Mouse (Mus musculus): ENCODE data around the gene Gpr155. TPM values are rescaled to one million over a fixed set of nuclear protein-coding genes. Genes with fewer than 3 reads are reported as not detected.

Gene Gpr155
- polyA plus RNA-seq, 2 experiments: 4.1 to 9.0 TPM

GRCm38 (mm10) chr2:73343701-73344100 lies 42.7 kb downstream of the Gpr155 start:
- no peak for DNase-seq (ENCODE audit: low read depth in 3 of 3, low spot score in 3 of 3)
- no peaks in the 10 kb centered on the region for H3K36me3 ChIP-seq (replicated peaks; ENCODE audit: control insufficient read depth, insufficient read depth, low read depth)
- H3K4me2 ChIP-seq (ENCODE audit: low read depth): no peak overlapping the region
- H3K9me3 ChIP-seq (ENCODE audit: control insufficient read depth, low read length): no peaks in the 10 kb centered on the region
- TF ChIP-seq CTCF (IDR thresholded peaks at IDR 0.05; ENCODE audit: low read depth) (no peak), EP300 (IDR thresholded peaks at IDR 0.05; ENCODE audit: low read depth) (no peak)
- no peak overlapping the region for H3K4me3 ChIP-seq (ENCODE audit: insufficient read depth in 1 of 2, low read depth in 2 of 2, low read length in 2 of 2)
- ATAC-seq (ENCODE audit: insufficient read depth): no peak
- no peak overlapping the region for H3K9ac ChIP-seq (replicated peaks)
- H3K27ac ChIP-seq: no peak overlapping the region
- WGBS (ENCODE audit: insufficient replicate concordance): 90% methylated on average over 5 of the region's 5 CpGs
- H3K4me1 ChIP-seq (replicated peaks; ENCODE audit: control insufficient read depth in 2 of 2, insufficient read depth in 2 of 2, low read length in 1 of 2): no peaks in the 10 kb centered on the region
- H3K27me3 ChIP-seq (ENCODE audit: control insufficient read depth, insufficient read depth, low read length): no peaks in the 10 kb centered on the region

DNA sequence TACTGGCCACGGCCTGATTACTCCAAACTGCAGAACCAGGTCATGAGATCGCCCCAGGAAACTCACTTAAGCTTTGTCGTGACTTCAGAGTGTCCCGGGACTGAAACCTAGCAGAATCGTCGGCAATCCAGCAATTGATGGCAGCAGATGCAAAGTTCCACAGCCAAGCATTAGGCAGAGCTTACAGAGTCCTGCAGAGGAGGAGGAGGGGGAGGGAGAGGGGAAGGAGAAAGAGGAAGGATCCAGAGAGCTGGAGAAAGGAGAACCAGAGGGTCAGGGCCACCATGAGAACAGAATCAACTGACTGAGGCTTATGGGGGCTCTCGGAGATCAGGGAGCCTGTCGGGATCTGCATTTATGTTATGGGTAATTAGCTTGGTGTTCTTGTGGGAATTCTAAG lies 48.0 kb downstream of the Gpr155 start:
- Histone ChIP-seq H3K27ac (no peak overlapping the region), H3K4me3 (ENCODE audit: insufficient read depth in 1 of 2, low read depth in 2 of 2, low read length in 2 of 2) (no peak overlapping the region), H3K27me3 (ENCODE audit: control insufficient read depth, insufficient read depth, low read length) (no peaks in the 10 kb centered on the region), H3K4me1 (replicated peaks; ENCODE audit: control insufficient read depth in 2 of 2, insufficient read depth in 2 of 2, low read length in 1 of 2) (no peaks in the 10 kb centered on the region), H3K36me3 (replicated peaks; ENCODE audit: control insufficient read depth, insufficient read depth, low read depth) (no peaks in the 10 kb centered on the region), H3K4me2 (ENCODE audit: low read depth) (no peak overlapping the region), H3K9me3 (ENCODE audit: control insufficient read depth, low read length) (no peaks in the 10 kb centered on the region), H3K9ac (replicated peaks) (no peak overlapping the region)
- TF ChIP-seq CTCF (IDR thresholded peaks at IDR 0.05; ENCODE audit: low read depth): no peak
- no peak for TF ChIP-seq EP300 (IDR thresholded peaks at IDR 0.05; ENCODE audit: low read depth)
- no peak for ATAC-seq (ENCODE audit: insufficient read depth)
- DNase-seq (ENCODE audit: low read depth in 3 of 3, low spot score in 3 of 3): no peak
- WGBS (ENCODE audit: insufficient replicate concordance): 66% methylated on average over 8 of the region's 8 CpGs

DNA sequence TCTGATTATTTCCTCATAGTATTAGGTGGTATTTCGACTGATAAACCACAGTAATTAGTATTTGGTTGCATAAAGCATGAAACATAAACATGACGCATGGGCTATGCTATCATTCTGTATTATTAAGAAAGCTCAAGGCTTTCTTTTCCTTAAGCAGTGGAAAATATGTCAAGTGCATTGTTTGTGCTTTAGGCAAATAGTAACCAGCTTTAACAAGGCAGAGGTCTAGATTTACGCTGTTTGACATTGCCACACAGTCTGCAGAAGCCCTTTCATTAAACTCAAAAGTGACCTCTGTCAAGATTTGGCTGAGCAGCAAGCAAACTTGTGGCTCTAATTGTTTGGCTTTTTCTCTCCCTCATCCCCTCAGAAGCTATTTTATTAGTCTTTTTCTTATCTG lies 50.4 kb downstream of the Gpr155 start:
- H3K27ac ChIP-seq: no peak overlapping the region
- H3K9ac ChIP-seq (replicated peaks): no peak overlapping the region
- no peaks in the 10 kb centered on the region for H3K36me3 ChIP-seq (replicated peaks; ENCODE audit: control insufficient read depth, insufficient read depth, low read depth)
- H3K4me2 ChIP-seq (ENCODE audit: low read depth): no peak overlapping the region
- ATAC-seq (ENCODE audit: insufficient read depth): no peak
- no peak for TF ChIP-seq CTCF (IDR thresholded peaks at IDR 0.05; ENCODE audit: low read depth)
- no peak for TF ChIP-seq EP300 (IDR thresholded peaks at IDR 0.05; ENCODE audit: low read depth)
- WGBS (ENCODE audit: insufficient replicate concordance): 86% methylated on average over 3 of the region's 3 CpGs
- H3K4me3 ChIP-seq (ENCODE audit: insufficient read depth in 1 of 2, low read depth in 2 of 2, low read length in 2 of 2): no peak overlapping the region
- no peaks in the 10 kb centered on the region for H3K27me3 ChIP-seq (ENCODE audit: control insufficient read depth, insufficient read depth, low read length)
- DNase-seq (ENCODE audit: low read depth in 3 of 3, low spot score in 3 of 3): no peak
- no peaks in the 10 kb centered on the region for H3K4me1 ChIP-seq (replicated peaks; ENCODE audit: control insufficient read depth in 2 of 2, insufficient read depth in 2 of 2, low read length in 1 of 2)
- H3K9me3 ChIP-seq (ENCODE audit: control insufficient read depth, low read length): no peaks in the 10 kb centered on the region

DNA sequence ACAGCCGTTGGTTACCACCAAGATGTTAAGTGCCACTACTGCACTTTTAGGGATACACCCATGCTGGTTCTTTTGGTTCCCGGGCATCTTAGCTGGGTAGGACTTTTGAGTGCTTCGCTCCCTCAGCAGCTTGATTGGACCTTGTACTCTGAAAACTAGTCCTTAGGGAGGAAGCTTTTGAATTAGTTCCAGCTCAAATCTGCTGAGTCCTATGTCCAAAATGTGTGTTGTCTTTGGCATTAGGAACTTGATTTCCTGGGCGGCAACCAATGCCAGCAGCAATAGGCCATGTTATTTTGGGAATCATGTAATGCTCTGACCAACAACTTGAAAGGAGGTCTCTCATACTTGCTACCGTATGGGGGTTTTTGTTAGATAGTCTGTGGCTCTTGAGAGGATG lies 60.5 kb downstream of the Gpr155 start:
- H3K36me3 ChIP-seq (replicated peaks; ENCODE audit: control insufficient read depth, insufficient read depth, low read depth): no peaks in the 10 kb centered on the region
- no peak overlapping the region for H3K27ac ChIP-seq
- DNase-seq (ENCODE audit: low read depth in 3 of 3, low spot score in 3 of 3): no peak
- H3K4me2 ChIP-seq (ENCODE audit: low read depth): no peak overlapping the region
- H3K9me3 ChIP-seq (ENCODE audit: control insufficient read depth, low read length): no peaks in the 10 kb centered on the region
- TF ChIP-seq EP300 (IDR thresholded peaks at IDR 0.05; ENCODE audit: low read depth): no peak
- no peak for TF ChIP-seq CTCF (IDR thresholded peaks at IDR 0.05; ENCODE audit: low read depth)
- no peak for ATAC-seq (ENCODE audit: insufficient read depth)
- H3K27me3 ChIP-seq (ENCODE audit: control insufficient read depth, insufficient read depth, low read length): no peaks in the 10 kb centered on the region
- no peak overlapping the region for H3K9ac ChIP-seq (replicated peaks)
- no peak overlapping the region for H3K4me3 ChIP-seq (ENCODE audit: insufficient read depth in 1 of 2, low read depth in 2 of 2, low read length in 2 of 2)
- 85% methylated on average over 5 of the region's 5 CpGs for WGBS (ENCODE audit: insufficient replicate concordance)
- no peaks in the 10 kb centered on the region for H3K4me1 ChIP-seq (replicated peaks; ENCODE audit: control insufficient read depth in 2 of 2, insufficient read depth in 2 of 2, low read length in 1 of 2)

- WGBS (ENCODE audit: insufficient replicate concordance): 82% methylated on average over 12 of the region's 12 CpGs
- H3K36me3 ChIP-seq (replicated peaks; ENCODE audit: control insufficient read depth, insufficient read depth, low read depth): peaks cover 10% of the 10 kb centered on the region
- H3K9me3 ChIP-seq (ENCODE audit: control insufficient read depth, low read length): no peaks in the 10 kb centered on the region
- no peak for ATAC-seq (ENCODE audit: insufficient read depth)
- no peaks in the 10 kb centered on the region for H3K4me1 ChIP-seq (replicated peaks; ENCODE audit: control insufficient read depth in 2 of 2, insufficient read depth in 2 of 2, low read length in 1 of 2)
- no peak for DNase-seq (ENCODE audit: low read depth in 3 of 3, low spot score in 3 of 3)
- no peak overlapping the region for H3K9ac ChIP-seq (replicated peaks)
- TF ChIP-seq EP300 (IDR thresholded peaks at IDR 0.05; ENCODE audit: low read depth) (no peak), CTCF (IDR thresholded peaks at IDR 0.05; ENCODE audit: low read depth) (no peak)
- H3K4me2 ChIP-seq (ENCODE audit: low read depth): no peak overlapping the region
- H3K4me3 ChIP-seq (ENCODE audit: insufficient read depth in 1 of 2, low read depth in 2 of 2, low read length in 2 of 2): no peak overlapping the region
- H3K27ac ChIP-seq: no peak overlapping the region
- H3K27me3 ChIP-seq (ENCODE audit: control insufficient read depth, insufficient read depth, low read length): no peaks in the 10 kb centered on the region
These were observed 63.4 kb downstream of the Gpr155 start for GRCm38 (mm10) chr2:73322991-73323390.
